Mouse (Mus musculus): ENCODE data around the gene Kif5c. TPM values are rescaled to one million over a fixed set of nuclear protein-coding genes. Genes with fewer than 3 reads are reported as not detected.

Kif5c gene
- polyA plus RNA-seq, 1 experiment from 2014 or later: 178 TPM

DNA sequence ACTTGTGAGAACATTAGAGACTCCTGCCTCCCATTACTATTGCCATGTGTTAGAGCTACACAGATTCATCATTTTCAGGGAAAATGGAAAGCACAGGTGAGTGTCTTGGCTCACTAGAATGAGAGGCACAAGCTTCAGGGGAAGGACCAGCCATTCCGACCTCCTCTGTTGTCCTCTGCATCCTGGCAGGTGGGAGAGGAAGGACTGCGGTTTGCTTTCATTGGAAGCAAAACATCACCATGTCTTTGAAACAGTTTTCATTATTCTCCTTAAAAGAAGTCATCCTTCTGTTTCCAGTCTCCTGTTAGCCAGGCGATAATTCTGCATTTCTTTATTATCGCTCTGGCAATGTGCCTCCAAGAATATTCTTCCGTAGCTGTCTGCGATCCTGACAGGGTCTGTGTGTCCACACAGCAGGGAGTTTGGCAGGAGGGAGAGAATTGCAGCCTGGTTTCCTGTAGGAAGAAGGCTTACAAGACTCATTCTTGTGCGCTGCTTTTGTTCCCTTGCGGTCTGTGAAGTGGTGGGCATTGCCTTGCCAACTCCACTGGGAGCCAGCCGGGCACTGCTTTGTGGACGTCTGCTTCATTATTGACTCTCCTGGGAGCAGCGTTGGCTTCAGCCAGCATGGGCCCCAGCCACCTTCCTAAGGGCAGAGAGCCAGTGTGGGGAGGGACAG is 36.2 kb downstream of the Kif5c start:
- H3K27me3 ChIP-seq: no peaks in the 10 kb centered on the region
- peak; percentile 51; the same call in 1 of the 2 replicates for ATAC-seq (ENCODE audit: low FRiP score)
- peak overlapping the region; percentile 26 for H3K4me2 ChIP-seq
- peaks cover 72% of the 10 kb centered on the region for H3K4me1 ChIP-seq (replicated peaks)
- no peak overlapping the region for H3K4me3 ChIP-seq
- peak overlapping the region; percentile 44; the same call in 1 of the 2 replicates for H3K9ac ChIP-seq
- 30% methylated on average over 11 of the region's 11 CpGs for WGBS
- H3K27ac ChIP-seq: peak overlapping the region; percentile 65
- H3K9me3 ChIP-seq: no peaks in the 10 kb centered on the region
- H3K36me3 ChIP-seq: peaks cover 12% of the 10 kb centered on the region; the same call in 1 of the 2 replicates

DNA sequence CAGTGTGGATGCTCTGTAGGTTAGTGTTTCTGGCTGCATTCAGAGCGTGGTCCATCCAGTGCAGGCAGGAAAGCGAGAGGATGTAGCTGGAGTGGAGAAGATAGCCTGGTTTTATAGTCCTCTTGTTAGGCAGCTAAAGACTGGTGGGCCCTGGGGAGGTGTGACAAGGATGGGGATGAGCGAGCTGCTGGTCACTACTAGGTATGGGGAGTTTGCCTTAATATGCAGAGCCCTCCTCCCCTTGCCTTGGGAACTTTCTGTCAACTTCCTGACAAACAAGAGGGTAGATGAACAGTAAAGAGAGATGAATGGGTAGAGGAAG is 36.7 kb downstream of the Kif5c start:
- H3K27me3 ChIP-seq: no peaks in the 10 kb centered on the region
- peak overlapping the region; percentile 44; the same call in 1 of the 2 replicates for H3K9ac ChIP-seq
- H3K4me3 ChIP-seq: no peak overlapping the region
- H3K9me3 ChIP-seq: no peaks in the 10 kb centered on the region
- H3K36me3 ChIP-seq: peaks cover 12% of the 10 kb centered on the region; the same call in 1 of the 2 replicates
- H3K27ac ChIP-seq: peak overlapping the region; percentile 65; the same call in 1 of the 2 replicates
- H3K4me2 ChIP-seq: peak overlapping the region; percentile 26
- H3K4me1 ChIP-seq (replicated peaks): peaks cover 75% of the 10 kb centered on the region
- WGBS: 63% methylated on average over 3 of the region's 3 CpGs
- peak; percentile 19; the same call in 1 of the 2 replicates for ATAC-seq (ENCODE audit: low FRiP score)

DNA sequence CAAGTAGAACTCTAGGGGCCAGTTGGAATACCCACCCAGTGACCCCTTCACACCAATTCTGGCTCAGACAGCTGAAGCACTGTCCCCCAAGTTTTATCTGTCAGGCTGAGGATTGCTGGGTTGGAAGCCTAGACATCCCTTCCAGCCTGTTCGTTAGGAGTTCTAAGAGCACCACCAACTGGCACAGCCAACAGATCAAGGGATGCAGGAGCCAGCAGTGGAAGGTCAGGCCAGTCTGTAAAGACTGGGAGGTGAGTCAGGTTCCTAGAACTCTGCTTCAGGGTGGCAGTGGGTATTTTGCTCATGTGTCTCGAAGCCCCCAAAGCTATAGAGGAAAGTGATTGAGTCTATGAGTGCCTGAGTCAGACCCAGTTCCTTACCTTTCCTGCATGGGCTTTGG is 37.9 kb downstream of the Kif5c start:
- no peak overlapping the region for H3K4me3 ChIP-seq
- peaks cover 6% of the 10 kb centered on the region; the same call in 1 of the 2 replicates for H3K36me3 ChIP-seq
- ATAC-seq (ENCODE audit: low FRiP score): no peak
- peaks cover 78% of the 10 kb centered on the region for H3K4me1 ChIP-seq (replicated peaks)
- H3K27ac ChIP-seq: no peak overlapping the region
- H3K9ac ChIP-seq: no peak overlapping the region
- no peaks in the 10 kb centered on the region for H3K9me3 ChIP-seq
- 92% methylated on average over 2 of the region's 2 CpGs for WGBS
- no peak overlapping the region for H3K4me2 ChIP-seq
- no peaks in the 10 kb centered on the region for H3K27me3 ChIP-seq

DNA sequence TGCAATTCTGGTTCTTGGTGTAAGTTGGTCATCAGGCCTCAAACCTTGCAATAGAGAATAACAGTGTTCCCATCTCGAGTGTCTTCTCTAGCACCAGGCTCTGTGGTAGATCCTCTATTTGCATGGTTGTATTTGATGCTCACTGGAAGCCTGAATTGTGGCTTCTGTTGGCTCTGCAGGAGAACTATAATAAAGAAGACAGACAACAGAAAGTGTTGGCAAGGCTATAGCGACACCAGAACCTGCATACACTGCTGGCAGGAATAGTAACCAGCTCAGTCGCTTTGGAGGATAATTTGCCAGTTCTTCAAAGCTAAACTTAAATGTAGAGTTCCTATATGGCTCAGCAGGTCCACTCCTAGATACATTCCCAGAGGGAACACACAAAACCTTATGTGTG is 38.6 kb downstream of the Kif5c start:
- Histone ChIP-seq H3K9me3 (no peaks in the 10 kb centered on the region), H3K4me3 (no peak overlapping the region), H3K4me1 (replicated peaks) (peaks cover 78% of the 10 kb centered on the region), H3K36me3 (0 out of 2 replicates have a peak, but pooled peaks cover 1% of the 10 kb centered on the region), H3K27me3 (no peaks in the 10 kb centered on the region), H3K9ac (no peak overlapping the region), H3K4me2 (no peak overlapping the region), H3K27ac (no peak overlapping the region)
- no peak for ATAC-seq (ENCODE audit: low FRiP score)
- 86% methylated on average over 3 of the region's 3 CpGs for WGBS

DNA sequence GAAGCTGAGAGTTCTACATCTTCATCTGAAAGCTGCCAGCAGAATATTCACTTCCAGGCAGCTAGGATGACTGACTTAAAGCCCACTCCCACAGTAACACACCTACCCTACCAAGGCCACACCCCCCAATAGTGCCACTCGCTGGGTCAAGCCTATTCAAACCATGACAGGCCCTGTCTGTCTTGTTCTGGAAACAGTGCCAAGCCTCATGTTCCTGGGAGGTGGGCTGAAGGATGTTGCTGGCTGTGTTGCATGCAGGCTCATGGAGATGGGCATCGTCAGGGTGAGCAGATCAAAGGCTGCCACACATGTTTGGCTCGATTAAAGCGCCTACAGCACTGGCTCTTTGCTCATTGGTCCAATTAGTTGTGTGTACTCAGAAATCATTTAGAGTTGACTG is 39.9 kb downstream of the Kif5c start:
- Histone ChIP-seq H3K36me3 (no peaks in the 10 kb centered on the region), H3K27me3 (no peaks in the 10 kb centered on the region), H3K4me3 (no peak overlapping the region), H3K9ac (no peak overlapping the region), H3K4me2 (no peak overlapping the region), H3K27ac (0 out of 2 replicates have a peak overlapping the region, but pooled peaks have one; percentile 8), H3K4me1 (replicated peaks) (peaks cover 77% of the 10 kb centered on the region), H3K9me3 (no peaks in the 10 kb centered on the region)
- WGBS: 63% methylated on average over 4 of the region's 4 CpGs
- 0 out of 2 replicates have a peak, but pooled peaks have one; percentile 29 for ATAC-seq (ENCODE audit: low FRiP score)

DNA sequence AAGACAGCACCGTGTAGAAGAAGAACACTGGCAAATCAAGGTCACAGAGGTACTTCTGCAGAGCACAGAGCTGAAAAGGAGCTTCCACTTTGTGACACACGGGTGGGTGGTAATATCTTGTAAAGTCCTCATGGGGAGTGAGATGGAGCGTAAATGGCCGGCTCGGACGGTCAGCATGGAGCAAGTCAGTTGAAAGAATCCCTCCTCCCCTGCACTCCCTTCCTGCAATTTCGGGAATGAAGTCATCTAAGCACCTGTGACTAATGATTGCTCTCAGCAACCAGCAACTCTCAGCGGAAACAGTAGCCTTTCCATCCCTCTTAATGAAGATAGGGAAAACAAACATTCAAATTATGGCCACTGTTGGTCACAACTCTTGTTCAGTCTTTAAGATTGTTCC is 40.9 kb downstream of the Kif5c start:
- no peak for ATAC-seq (ENCODE audit: low FRiP score)
- Histone ChIP-seq H3K27me3 (no peaks in the 10 kb centered on the region), H3K4me2 (no peak overlapping the region), H3K9me3 (no peaks in the 10 kb centered on the region), H3K4me1 (replicated peaks) (peaks cover 67% of the 10 kb centered on the region), H3K4me3 (no peak overlapping the region), H3K9ac (no peak overlapping the region; the same call in 1 of the 2 replicates), H3K36me3 (no peaks in the 10 kb centered on the region), H3K27ac (no peak overlapping the region)
- WGBS: 45% methylated on average over 8 of the region's 8 CpGs

DNA sequence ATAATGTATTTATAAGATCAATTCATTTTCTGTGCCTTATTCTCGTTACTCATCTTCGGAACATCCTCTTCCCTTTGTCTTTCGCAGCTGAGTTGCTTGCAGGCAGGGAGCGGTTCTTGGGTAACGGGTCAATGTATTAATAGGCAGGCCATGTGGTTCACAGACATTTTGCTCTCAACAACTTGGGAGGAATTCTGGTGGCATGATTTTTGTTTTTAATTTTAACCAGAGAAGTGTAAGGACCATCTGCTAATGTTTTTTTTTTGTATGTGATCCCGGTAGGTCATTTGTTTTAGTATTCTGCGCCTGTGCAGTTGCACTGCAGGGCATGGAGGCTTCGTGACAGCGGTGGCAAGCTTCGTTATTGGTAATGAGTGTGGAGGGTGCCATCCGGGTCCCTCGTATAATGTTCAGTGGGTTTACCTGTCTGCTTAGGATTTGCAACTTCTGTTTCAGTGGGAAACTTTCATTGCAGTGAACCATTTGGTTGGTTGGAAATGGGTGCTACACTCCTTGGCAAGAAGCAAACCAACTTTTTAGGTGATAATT is 41.4 kb downstream of the Kif5c start:
- Histone ChIP-seq H3K4me2 (no peak overlapping the region), H3K4me1 (replicated peaks) (peaks cover 62% of the 10 kb centered on the region), H3K36me3 (no peaks in the 10 kb centered on the region), H3K4me3 (no peak overlapping the region), H3K9me3 (no peaks in the 10 kb centered on the region), H3K27ac (no peak overlapping the region; the same call in 1 of the 2 replicates), H3K27me3 (no peaks in the 10 kb centered on the region), H3K9ac (no peak overlapping the region)
- 71% methylated on average over 12 of the region's 12 CpGs for WGBS
- no peak for ATAC-seq (ENCODE audit: low FRiP score)

DNA sequence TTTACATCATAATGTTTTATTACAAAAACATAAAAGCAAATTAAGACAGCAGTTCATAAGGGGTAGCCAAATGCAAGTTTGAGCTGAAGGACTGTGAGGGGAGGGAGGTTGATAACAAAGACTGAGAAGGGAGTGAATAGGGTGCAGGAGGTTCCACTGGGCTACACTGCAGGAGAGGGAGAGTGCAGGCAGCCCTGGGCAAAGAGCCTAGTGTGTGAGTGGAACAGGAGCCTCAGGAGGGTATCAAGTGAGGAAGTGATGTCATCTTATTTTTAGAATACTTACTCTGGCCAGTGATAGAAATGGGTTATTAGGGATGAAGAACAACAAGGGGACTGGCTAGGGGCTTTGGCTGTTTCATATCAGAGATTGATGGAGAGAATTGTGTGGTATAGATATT is 42.2 kb downstream of the Kif5c start:
- Histone ChIP-seq H3K27me3 (no peaks in the 10 kb centered on the region), H3K4me1 (replicated peaks) (peaks cover 53% of the 10 kb centered on the region), H3K27ac (no peak overlapping the region), H3K4me3 (no peak overlapping the region), H3K9me3 (no peaks in the 10 kb centered on the region), H3K36me3 (no peaks in the 10 kb centered on the region), H3K9ac (no peak overlapping the region), H3K4me2 (no peak overlapping the region)
- ATAC-seq (ENCODE audit: low FRiP score): no peak

DNA sequence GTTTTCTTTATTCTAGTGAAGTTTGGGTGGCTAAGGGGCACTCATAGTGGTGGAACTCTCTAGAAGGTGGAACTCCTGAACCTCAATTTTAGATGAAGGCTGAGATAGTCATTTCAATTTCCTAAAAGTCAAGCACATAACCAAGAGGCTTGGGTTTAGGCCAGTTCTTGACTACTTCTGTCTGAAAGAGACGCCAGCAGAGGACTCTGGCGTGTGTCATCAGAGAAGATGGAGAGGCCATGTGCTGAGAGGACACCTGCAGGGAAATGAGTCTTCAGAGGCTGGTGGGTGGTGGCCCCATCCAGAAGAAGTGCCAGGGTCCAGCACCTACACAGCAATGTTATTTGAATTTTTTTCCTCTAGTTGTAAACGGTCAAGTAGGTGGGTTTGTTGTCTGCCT is 42.8 kb downstream of the Kif5c start:
- Histone ChIP-seq H3K9ac (no peak overlapping the region), H3K4me1 (replicated peaks) (peaks cover 48% of the 10 kb centered on the region)
- WGBS: 87% methylated on average over 3 of the region's 3 CpGs

DNA sequence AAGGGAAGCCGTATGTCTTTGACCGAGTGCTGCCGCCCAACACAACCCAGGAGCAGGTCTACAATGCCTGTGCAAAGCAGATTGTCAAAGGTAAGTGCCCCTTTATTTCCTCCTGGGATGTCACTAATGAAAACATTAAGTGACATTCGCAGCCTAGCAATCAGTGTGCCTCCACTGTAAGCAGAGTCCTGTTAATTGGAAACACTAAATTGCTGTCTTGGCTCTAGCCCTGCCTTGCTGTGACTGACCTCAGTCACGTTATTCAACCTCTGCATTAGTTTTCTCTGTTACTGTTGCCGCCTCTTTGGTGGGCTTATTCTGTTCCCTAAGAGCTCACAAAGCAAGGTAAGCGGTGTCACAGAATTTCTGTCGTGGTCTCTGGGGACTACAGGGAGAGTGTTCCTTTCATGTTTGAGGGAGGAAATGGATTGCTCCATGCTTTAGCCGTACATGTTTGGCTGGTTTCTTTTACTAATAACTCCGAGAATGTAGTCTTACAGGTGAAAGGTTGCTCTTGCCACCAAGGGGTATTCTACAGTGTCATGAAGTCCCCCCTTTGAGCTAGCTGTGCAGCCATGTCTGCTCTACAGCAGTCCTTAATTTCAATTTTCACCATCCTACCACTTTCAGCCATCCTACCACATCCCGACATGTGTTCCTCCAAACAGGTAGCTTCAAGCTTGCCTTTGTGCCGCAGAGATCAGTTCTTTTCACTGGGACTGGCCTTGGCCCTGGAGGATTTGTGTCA is 52.8 kb downstream of the Kif5c start:
- H3K9me3 ChIP-seq: no peaks in the 10 kb centered on the region
- H3K36me3 ChIP-seq: no peaks in the 10 kb centered on the region
- H3K4me2 ChIP-seq: 0 out of 2 replicates have a peak overlapping the region, but pooled peaks have one; percentile 8
- no peak overlapping the region for H3K4me3 ChIP-seq
- no peaks in the 10 kb centered on the region for H3K27me3 ChIP-seq
- whole genome bisulfite sequencing: 56% methylated on average over 12 of the region's 12 CpGs
- peak; percentile 32 for ATAC-seq (ENCODE audit: low FRiP score)
- H3K27ac ChIP-seq: peak overlapping the region; percentile 89
- peak overlapping the region; percentile 55; the same call in 1 of the 2 replicates for H3K9ac ChIP-seq
- H3K4me1 ChIP-seq (replicated peaks): peaks cover 72% of the 10 kb centered on the region

More for the DNA sequence above, 42.8 kb downstream of the Kif5c start:
- Histone ChIP-seq H3K27ac (no peak overlapping the region), H3K9me3 (no peaks in the 10 kb centered on the region), H3K4me2 (no peak overlapping the region), H3K27me3 (no peaks in the 10 kb centered on the region), H3K36me3 (no peaks in the 10 kb centered on the region), H3K4me3 (no peak overlapping the region)
- no peak for ATAC-seq (ENCODE audit: low FRiP score)

DNA sequence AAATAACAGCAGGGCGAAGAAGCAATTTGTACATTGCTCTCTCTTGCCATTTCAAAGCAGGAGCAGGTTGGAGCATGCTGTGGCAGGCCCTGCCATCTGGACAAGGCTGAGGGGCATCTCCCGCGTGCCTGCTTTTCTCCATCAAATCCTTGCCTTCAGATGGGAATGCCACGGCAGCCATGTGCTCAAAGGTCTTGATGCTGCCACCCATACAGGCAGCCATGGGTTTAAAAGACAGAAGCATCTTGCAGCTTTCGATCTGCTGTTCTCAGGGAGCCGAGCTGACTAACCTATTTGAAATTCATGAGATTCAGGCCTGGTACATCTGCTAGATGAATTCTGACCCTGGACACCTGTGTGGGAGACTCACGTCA is 53.4 kb downstream of the Kif5c start:
- Histone ChIP-seq H3K9me3 (no peaks in the 10 kb centered on the region), H3K27ac (peak overlapping the region; percentile 89), H3K4me2 (0 out of 2 replicates have a peak overlapping the region, but pooled peaks have one; percentile 8), H3K27me3 (no peaks in the 10 kb centered on the region), H3K4me3 (no peak overlapping the region), H3K4me1 (replicated peaks) (peaks cover 77% of the 10 kb centered on the region), H3K9ac (peak overlapping the region; percentile 55; the same call in 1 of the 2 replicates), H3K36me3 (no peaks in the 10 kb centered on the region)
- 30% methylated on average over 7 of the region's 7 CpGs for WGBS
- peak; percentile 47 for ATAC-seq (ENCODE audit: low FRiP score)

DNA sequence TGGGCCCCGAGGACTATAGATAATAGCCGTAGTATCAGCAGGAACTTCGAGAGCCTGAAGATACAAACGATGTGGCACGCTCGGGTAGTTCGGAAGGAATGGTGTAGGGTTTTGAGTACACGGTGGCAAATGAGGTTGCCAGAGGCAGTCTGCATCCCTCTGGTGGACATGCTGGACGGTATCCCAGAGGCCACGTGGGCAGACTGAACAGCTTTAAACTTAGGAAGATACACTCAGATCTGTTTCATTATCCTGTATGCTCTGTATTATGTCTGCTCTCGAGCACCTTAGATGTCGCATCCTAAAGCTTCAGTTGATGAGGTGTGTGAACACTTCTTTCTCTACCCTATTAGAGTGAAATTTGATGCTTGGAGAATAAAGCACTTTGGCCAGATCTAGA is 56.9 kb downstream of the Kif5c start:
- 84% methylated on average over 12 of the region's 12 CpGs for WGBS
- peaks cover 84% of the 10 kb centered on the region for H3K4me1 ChIP-seq (replicated peaks)

More for the DNA sequence above, 56.9 kb downstream of the Kif5c start:
- no peak overlapping the region for H3K9ac ChIP-seq
- no peaks in the 10 kb centered on the region for H3K9me3 ChIP-seq
- no peak overlapping the region for H3K4me3 ChIP-seq
- peaks cover 5% of the 10 kb centered on the region; the same call in 1 of the 2 replicates for H3K36me3 ChIP-seq
- no peak overlapping the region for H3K27ac ChIP-seq
- no peak overlapping the region for H3K4me2 ChIP-seq
- no peaks in the 10 kb centered on the region for H3K27me3 ChIP-seq
- no peak for ATAC-seq (ENCODE audit: low FRiP score)

Measured in hindbrain, embryonic 13.5 days (tissue).